Mouse (Mus musculus) liver, postnatal 0 days (tissue): ENCODE data around the gene Ano9. TPM values are rescaled to one million over a fixed set of nuclear protein-coding genes. Genes with fewer than 3 reads are reported as not detected.

Experiments used
- ATAC-seq: fragments of 200-750 bp; cut with Nextera tagmentation; 2 replicates; pipeline ENCODE4 v1.8.0; 2017; ENCODE audit warnings: mild to moderate bottlenecking, moderate library complexity
- DNase-seq: peaks from one replicate; pipeline ENCODE4 v3.0.0-alpha.2; 2016
- H3K27ac ChIP-seq: fragments of 300-500 bp; sonication (generic); 2 replicates; pipeline ENCODE4 v1.5.1; 2014; ENCODE audit warnings: antibody characterized with exemption, moderate library complexity, mild to moderate bottlenecking, low read depth
- H3K27me3 ChIP-seq: fragments of 300-500 bp; sonication (generic); 2 replicates; pipeline ENCODE4 v1.6.1; 2014; ENCODE audit warnings: low read length, control low read depth, mixed read lengths; ENCODE audit not compliant: insufficient read depth
- H3K36me3 ChIP-seq: fragments of 300-500 bp; sonication (generic); replicated peaks from 2 replicates; pipeline ENCODE4 v1.6.1; 2014; ENCODE audit warnings: mild to moderate bottlenecking, control low read depth, low read length, moderate library complexity, mixed read lengths; ENCODE audit not compliant: insufficient read depth
- H3K4me1 ChIP-seq: fragments of 300-500 bp; sonication (generic); 2 replicates; pipeline ENCODE4 v1.6.1; 2014; ENCODE audit warnings: antibody characterized with exemption, mild to moderate bottlenecking, control low read depth; ENCODE audit not compliant: insufficient read depth
- H3K4me2 ChIP-seq: fragments of 300-500 bp; sonication (generic); 2 replicates; pipeline ENCODE4 v1.6.1; 2014; ENCODE audit warnings: low read depth, mild to moderate bottlenecking, low read length, moderate library complexity, mixed read lengths
- H3K4me3 ChIP-seq: fragments of 300-500 bp; sonication (generic); 2 replicates; pipeline ENCODE4 v1.5.1; 2014; ENCODE audit warnings: low read depth, low read length
- H3K9ac ChIP-seq: fragments of 300-500 bp; sonication (generic); replicated peaks from 2 replicates; pipeline ENCODE4 v1.6.1; 2014; ENCODE audit warnings: mild to moderate bottlenecking, moderate library complexity
- H3K9me3 ChIP-seq: fragments of 300-500 bp; sonication (generic); 2 replicates; pipeline ENCODE4 v1.6.1; 2016; ENCODE audit warnings: mild to moderate bottlenecking, control low read depth, low read length, mixed read lengths
- CTCF ChIP-seq: sonication (generic); IDR thresholded peaks from 2 replicates; pipeline ENCODE4 v1.5.1; 2016; ENCODE audit warnings: antibody characterized with exemption, low read depth
- EP300 ChIP-seq: IDR thresholded peaks from 2 replicates; pipeline ENCODE4 v1.6.1; 2016; ENCODE audit warnings: antibody characterized with exemption, low read depth, mild to moderate bottlenecking
- WGBS: fragments of 180-500 bp; shearing (Covaris S2); extraction: QIAGEN DNeasy Blood & Tissue Kit; methylation state at CpG from one replicate; pipeline ENCODE4 v1.1.7; 2014; ENCODE audit not compliant: insufficient replicate concordance; 5-methylcytosine and 5-hydroxymethylcytosine counted together
- polyA plus RNA-seq: library from polyadenylated mRNA; unstranded; fragments of >200 nt; fragmentation: Nextera tagmentation; extraction: Ambion mirVana; gene quantifications from 2 replicates; pipeline ENCODE4 v1.2.1, GENCODE M21; 2015

Gene Ano9
- polyA plus RNA-seq, 1 experiment from 2014 or later, result 1.4 TPM

DNA sequence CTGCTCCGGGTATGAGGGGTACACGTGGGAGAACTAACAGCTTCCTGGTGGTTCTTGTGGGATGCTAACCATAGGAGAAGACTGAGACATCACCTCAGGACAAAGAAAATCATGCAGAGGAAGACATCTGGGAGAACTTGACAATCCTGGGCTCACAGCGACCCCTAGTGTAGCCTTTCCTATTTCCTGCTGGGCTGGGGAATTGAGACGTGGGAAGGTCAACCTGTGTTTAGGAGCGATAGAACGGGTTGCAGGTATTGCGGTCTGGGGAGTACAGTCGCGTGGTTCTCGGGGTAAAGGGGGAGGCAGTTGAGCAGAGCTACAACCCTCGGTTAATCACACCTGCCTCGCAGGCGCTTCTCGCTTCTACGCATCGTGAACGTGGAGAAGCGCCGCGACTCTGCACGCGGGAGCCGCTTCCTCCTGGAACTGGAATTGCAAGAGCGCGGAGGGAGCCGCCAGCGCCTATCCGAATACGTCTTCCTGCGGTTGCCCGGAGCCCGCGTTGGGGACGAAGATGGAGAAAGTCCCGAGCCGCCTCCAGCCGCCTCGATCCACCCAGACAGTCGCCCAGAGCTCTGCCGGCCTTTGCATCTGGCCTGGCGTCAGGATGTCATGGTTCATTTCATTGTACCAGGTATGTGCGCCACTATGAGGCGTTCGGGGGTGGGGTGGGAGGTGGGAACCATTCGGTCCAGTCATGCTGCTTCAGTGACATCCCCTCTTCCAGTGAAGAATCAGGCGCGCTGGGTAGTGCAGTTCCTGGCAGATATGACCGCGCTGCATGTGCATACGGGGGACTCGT, 47.3 kb downstream of the Ano9 start:
- peak overlapping the region; percentile 67 for H3K4me2 ChIP-seq
- WGBS, result 2% methylated on average over 51 of the region's 51 CpGs
- no peak overlapping the region for H3K27ac ChIP-seq
- H3K36me3 ChIP-seq, result no peaks in the 10 kb centered on the region
- H3K9me3 ChIP-seq, result no peaks in the 10 kb centered on the region
- TF ChIP-seq EP300 (no peak), CTCF (peak; percentile 90)
- H3K9ac ChIP-seq, result no peak overlapping the region
- peak overlapping the region; percentile 24 for H3K4me3 ChIP-seq
- peaks cover 24% of the 10 kb centered on the region for H3K27me3 ChIP-seq
- ATAC-seq (peak; percentile 49; the same call in 1 of the 2 replicates), DNase-seq (peak; percentile 85)
- peaks cover 4% of the 10 kb centered on the region; the same call in 1 of the 2 replicates for H3K4me1 ChIP-seq

DNA sequence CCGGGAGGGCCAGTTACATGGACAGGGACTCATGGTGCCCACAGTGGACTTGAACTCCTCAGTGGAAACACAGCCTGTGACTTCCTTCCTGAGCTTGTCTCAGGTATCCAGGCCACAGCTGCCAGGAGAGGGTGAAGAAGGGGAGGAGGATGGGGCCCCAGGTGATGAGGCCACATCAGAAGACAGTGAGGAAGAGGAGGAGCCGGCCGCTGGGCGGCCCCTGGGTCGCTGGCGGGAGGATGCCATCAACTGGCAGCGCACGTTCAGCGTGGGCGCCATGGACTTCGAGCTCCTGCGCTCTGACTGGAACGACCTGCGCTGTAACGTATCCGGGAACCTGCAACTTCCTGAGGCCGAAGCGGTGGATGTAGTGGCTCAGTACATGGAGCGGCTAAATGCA, 49.3 kb downstream of the Ano9 start:
- Histone ChIP-seq H3K36me3 (no peaks in the 10 kb centered on the region), H3K27ac (no peak overlapping the region), H3K9me3 (no peaks in the 10 kb centered on the region), H3K27me3 (peaks cover 24% of the 10 kb centered on the region), H3K9ac (no peak overlapping the region), H3K4me1 (peaks cover 17% of the 10 kb centered on the region), H3K4me2 (no peak overlapping the region), H3K4me3 (no peak overlapping the region)
- TF ChIP-seq EP300, result no peak
- no peak for TF ChIP-seq CTCF
- WGBS, result 73% methylated on average over 19 of the region's 19 CpGs
- DNase-seq (no peak), ATAC-seq (no peak)

DNA sequence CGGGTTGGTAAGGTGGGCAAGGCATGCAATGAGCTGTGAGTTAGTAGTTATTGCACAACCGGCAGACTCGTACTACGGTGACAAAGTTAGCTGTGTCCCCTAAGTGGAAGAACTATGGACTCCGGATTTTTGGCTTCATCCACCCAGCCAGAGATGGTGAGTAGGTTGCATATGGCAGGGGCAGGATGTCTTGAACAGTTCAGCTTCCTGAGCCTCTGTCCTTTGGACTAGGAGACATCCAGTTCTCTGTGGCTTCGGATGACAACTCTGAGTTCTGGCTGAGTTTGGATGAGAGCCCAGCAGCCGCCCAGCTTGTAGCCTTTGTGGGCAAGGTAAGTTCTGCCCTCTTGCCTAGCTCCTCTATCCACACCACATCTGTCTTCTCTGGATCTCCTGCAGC, 53.0 kb downstream of the Ano9 start:
- Histone ChIP-seq H3K4me1 (peaks cover 24% of the 10 kb centered on the region), H3K36me3 (no peaks in the 10 kb centered on the region), H3K9me3 (no peaks in the 10 kb centered on the region), H3K27ac (no peak overlapping the region), H3K9ac (no peak overlapping the region), H3K27me3 (peaks cover 37% of the 10 kb centered on the region), H3K4me2 (no peak overlapping the region), H3K4me3 (no peak overlapping the region)
- DNase-seq (no peak), ATAC-seq (no peak)
- TF ChIP-seq EP300, result no peak
- 42% methylated on average over 7 of the region's 7 CpGs for WGBS

DNA sequence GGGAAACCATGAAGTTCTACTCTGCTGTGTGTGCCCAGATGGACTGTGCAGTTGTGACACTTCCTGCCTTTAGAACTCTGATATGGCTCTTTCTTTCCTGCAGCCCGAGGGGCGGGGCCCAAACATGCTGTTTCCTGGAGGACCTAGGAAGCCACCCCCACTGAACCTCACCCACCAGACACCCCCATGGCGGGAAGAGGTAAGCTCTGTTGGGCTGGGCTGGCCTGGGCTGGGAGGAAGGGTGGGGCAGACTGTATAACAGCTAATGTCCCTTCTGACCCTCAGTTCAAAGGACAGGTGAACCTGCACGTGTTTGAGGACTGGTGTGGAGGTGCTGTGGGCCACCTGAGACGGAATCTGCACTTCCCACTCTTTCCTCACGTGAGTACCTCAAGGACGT, 53.4 kb downstream of the Ano9 start:
- peaks cover 24% of the 10 kb centered on the region for H3K4me1 ChIP-seq
- no peak overlapping the region for H3K27ac ChIP-seq
- TF ChIP-seq CTCF (no peak), EP300 (no peak)
- no peaks in the 10 kb centered on the region for H3K9me3 ChIP-seq
- H3K36me3 ChIP-seq, result no peaks in the 10 kb centered on the region
- H3K27me3 ChIP-seq, result peaks cover 38% of the 10 kb centered on the region
- H3K4me2 ChIP-seq, result no peak overlapping the region
- peak; percentile 54 for DNase-seq
- ATAC-seq, result peak; percentile 60
- no peak overlapping the region for H3K4me3 ChIP-seq
- H3K9ac ChIP-seq, result no peak overlapping the region
- 20% methylated on average over 7 of the region's 7 CpGs for WGBS

- ATAC-seq, result no peak
- WGBS, result 71% methylated on average over 3 of the region's 3 CpGs
- Histone ChIP-seq H3K9me3 (no peaks in the 10 kb centered on the region), H3K27ac (no peak overlapping the region), H3K4me1 (peaks cover 24% of the 10 kb centered on the region), H3K9ac (no peak overlapping the region), H3K27me3 (peaks cover 41% of the 10 kb centered on the region), H3K4me3 (no peak overlapping the region), H3K36me3 (no peaks in the 10 kb centered on the region), H3K4me2 (no peak overlapping the region)
- TF ChIP-seq CTCF (no peak), EP300 (no peak)
- no peak for DNase-seq
Observed at GRCm38 (mm10) chr7:141063353-141063752, 54.3 kb downstream of the Ano9 start.

GRCm38 (mm10) chr7:141062525-141062924, 55.1 kb downstream of the Ano9 start:
- Histone ChIP-seq H3K36me3 (no peaks in the 10 kb centered on the region), H3K27me3 (peaks cover 45% of the 10 kb centered on the region), H3K9me3 (no peaks in the 10 kb centered on the region), H3K4me1 (peaks cover 24% of the 10 kb centered on the region), H3K4me3 (no peak overlapping the region), H3K27ac (no peak overlapping the region), H3K9ac (no peak overlapping the region), H3K4me2 (no peak overlapping the region)
- ATAC-seq (no peak), DNase-seq (no peak)
- 42% methylated on average over 7 of the region's 7 CpGs for WGBS
- no peak for TF ChIP-seq CTCF
- no peak for TF ChIP-seq EP300
